22 mouse cellular contexts compared by ENCODE assay signal in the genomic region with DNA sequence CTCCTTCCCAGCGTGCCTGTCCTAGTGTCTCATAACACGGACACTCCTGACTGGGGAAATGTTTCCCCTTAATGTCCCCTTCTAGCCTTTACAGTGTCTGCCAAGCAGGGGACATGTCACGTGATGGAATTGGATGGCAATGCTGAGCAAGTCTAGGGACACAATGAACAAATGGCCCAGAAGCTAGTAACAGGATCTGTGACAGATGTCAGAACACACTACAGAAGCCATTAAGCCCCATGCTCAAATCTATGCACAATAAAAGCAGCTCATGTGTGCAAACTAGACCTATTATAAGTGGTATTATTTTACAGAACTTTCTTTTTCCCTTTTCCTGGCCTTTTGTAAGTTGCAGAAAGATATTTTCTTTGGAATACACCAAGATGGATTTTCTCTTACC.
DNase-seq lines count a peak whose midpoint lies in the region; ATAC-seq and TF ChIP-seq lines count a peak whose summit lies in the region.
"Had no signal": no experiment of that assay in that cellular context is flagged by ENCODE, and none has a peak within 500 bp of the region (broad histone marks: within the 10 kb centered on the region; RNA-seq: fewer than 3 reads in every experiment).

No protein-coding gene starts in this region.

- TF ChIP-seq CTCF in kidney, postnatal 0 days (IDR thresholded peaks at IDR 0.05; ENCODE audit: low read depth), result no peak
- no peak for TF ChIP-seq CTCF in kidney, adult 2 months (conservative IDR thresholded peaks at IDR 0.05; ENCODE audit: insufficient read depth, insufficient read length, low read depth, low read length)

- peak; percentile 42 for DNase-seq in embryonic facial prominence, embryonic 14.5 days (ENCODE audit: low spot score)
- DNase-seq in embryonic facial prominence, embryonic 10.5 days (ENCODE audit: low spot score), result no peak
- peak; percentile 19 for DNase-seq in kidney, postnatal 0 days (ENCODE audit: low spot score)
- DNase-seq in kidney, adult 2 months, result no peak
- no peak for DNase-seq in neural tube, embryonic 10.5 days (ENCODE audit: extremely low spot score, low spot score)
- no peak for DNase-seq in midbrain, embryonic 11.5 days (ENCODE audit: low spot score, missing footprints)
- DNase-seq: adrenal gland, postnatal 36 days; B cell, adult 2 months; cerebellum, adult 2 months; cerebellum, postnatal 10 days; gastrocnemius, postnatal 10 days; heart, adult 18-20 months; heart, postnatal 10 days; heart, postnatal 4 days had no signal

- no peaks in the 10 kb centered on the region for H3K27me3 ChIP-seq in embryonic facial prominence, embryonic 14.5 days (replicated peaks; ENCODE audit: control insufficient read depth, insufficient read depth, low read length)
- H3K27me3 ChIP-seq in embryonic facial prominence, embryonic 10.5 days (replicated peaks; ENCODE audit: low read depth, poor library complexity, severe bottlenecking), result no peaks in the 10 kb centered on the region
- H3K27me3 ChIP-seq in kidney, postnatal 0 days (ENCODE audit: insufficient read depth, low read length), result no peaks in the 10 kb centered on the region
- no peaks in the 10 kb centered on the region for H3K27me3 ChIP-seq in kidney, adult 2 months (replicated peaks; ENCODE audit: control insufficient read depth, insufficient read depth, low read length)
- H3K27me3 ChIP-seq in neural tube, embryonic 12.5 days (replicated peaks), result no peaks in the 10 kb centered on the region
- H3K27me3 ChIP-seq in neural tube, embryonic 14.5 days (ENCODE audit: control insufficient read depth, insufficient read depth, low read length), result no peaks in the 10 kb centered on the region
- no peaks in the 10 kb centered on the region for H3K27me3 ChIP-seq in midbrain, embryonic 11.5 days (ENCODE audit: control insufficient read depth, insufficient read depth, low read length)
- H3K27me3 ChIP-seq: forebrain, embryonic 12.5 days; hindbrain, embryonic 12.5 days; Patski had no signal

- TF ChIP-seq POLR2A in kidney, adult 2 months (IDR thresholded peaks at IDR 0.05; ENCODE audit: low read depth, low read length), result no peak

- ATAC-seq in embryonic facial prominence, embryonic 14.5 days (ENCODE audit: low read depth), result peak; percentile 77; the same call in 1 of the 2 replicates
- ATAC-seq in kidney, postnatal 0 days (replicated peaks; ENCODE audit: low FRiP score, low read depth), result no peak
- peak; percentile 21; the same call in 1 of the 2 replicates for ATAC-seq in neural tube, embryonic 12.5 days (ENCODE audit: low FRiP score, low read depth)
- ATAC-seq in neural tube, embryonic 14.5 days (ENCODE audit: low read depth), result peak; percentile 59; the same call in 1 of the 2 replicates
- no peak for ATAC-seq in midbrain, embryonic 11.5 days (ENCODE audit: low FRiP score)
- ATAC-seq: activated CD4-positive, CD25-positive, alpha-beta regulatory T cell, adult 4 months; forebrain, embryonic 16.5 days had no signal

- H3K9ac ChIP-seq in embryonic facial prominence, embryonic 14.5 days (ENCODE audit: low read depth, low read length), result no peak overlapping the region
- H3K9ac ChIP-seq in kidney, postnatal 0 days (ENCODE audit: low read depth, low read length), result no peak overlapping the region
- no peak overlapping the region for H3K9ac ChIP-seq in neural tube, embryonic 12.5 days
- no peak overlapping the region for H3K9ac ChIP-seq in neural tube, embryonic 14.5 days (replicated peaks; ENCODE audit: low read depth, low read length)
- no peak overlapping the region for H3K9ac ChIP-seq in midbrain, embryonic 11.5 days (ENCODE audit: low read length)
- H3K9ac ChIP-seq: forebrain, embryonic 12.5 days; hindbrain, embryonic 12.5 days had no signal

- no peak overlapping the region for H3K27ac ChIP-seq in embryonic facial prominence, embryonic 14.5 days (replicated peaks; ENCODE audit: low read depth, low read length)
- no peak overlapping the region for H3K27ac ChIP-seq in embryonic facial prominence, embryonic 10.5 days (replicated peaks)
- no peak overlapping the region for H3K27ac ChIP-seq in kidney, postnatal 0 days
- H3K27ac ChIP-seq in kidney, adult 2 months (ENCODE audit: insufficient read depth, low read depth, low read length), result no peak overlapping the region
- H3K27ac ChIP-seq in neural tube, embryonic 12.5 days, result no peak overlapping the region
- H3K27ac ChIP-seq in neural tube, embryonic 14.5 days (ENCODE audit: low read depth, low read length), result no peak overlapping the region
- no peak overlapping the region for H3K27ac ChIP-seq in midbrain, embryonic 11.5 days (ENCODE audit: low read depth, low read length)
- H3K27ac ChIP-seq: forebrain, embryonic 12.5 days; heart, embryonic 10.5 days; hindbrain, embryonic 12.5 days had no signal

- H3K4me3 ChIP-seq in embryonic facial prominence, embryonic 14.5 days (ENCODE audit: low read depth, low read length), result no peak overlapping the region
- no peak overlapping the region for H3K4me3 ChIP-seq in embryonic facial prominence, embryonic 10.5 days
- H3K4me3 ChIP-seq in kidney, postnatal 0 days (replicated peaks; ENCODE audit: low read depth, low read length), result no peak overlapping the region
- no peak overlapping the region for H3K4me3 ChIP-seq in kidney, adult 2 months (ENCODE audit: insufficient read depth, low read depth, low read length)
- H3K4me3 ChIP-seq in neural tube, embryonic 12.5 days, result no peak overlapping the region
- H3K4me3 ChIP-seq in neural tube, embryonic 14.5 days (ENCODE audit: low read depth, low read length), result no peak overlapping the region
- H3K4me3 ChIP-seq in midbrain, embryonic 11.5 days (ENCODE audit: low read depth, low read length), result no peak overlapping the region
- H3K4me3 ChIP-seq: forebrain, embryonic 12.5 days; heart, embryonic 10.5 days; hindbrain, embryonic 12.5 days had no signal

- no peaks in the 10 kb centered on the region for H3K9me3 ChIP-seq in embryonic facial prominence, embryonic 14.5 days (ENCODE audit: control insufficient read depth, low read length)
- H3K9me3 ChIP-seq in embryonic facial prominence, embryonic 10.5 days, result no peaks in the 10 kb centered on the region
- no peaks in the 10 kb centered on the region for H3K9me3 ChIP-seq in kidney, postnatal 0 days (replicated peaks; ENCODE audit: low read length)
- no peaks in the 10 kb centered on the region for H3K9me3 ChIP-seq in neural tube, embryonic 12.5 days
- no peaks in the 10 kb centered on the region for H3K9me3 ChIP-seq in neural tube, embryonic 14.5 days (ENCODE audit: control insufficient read depth, low read length)
- H3K9me3 ChIP-seq in midbrain, embryonic 11.5 days (ENCODE audit: control insufficient read depth, low read length), result no peaks in the 10 kb centered on the region
- H3K9me3 ChIP-seq: forebrain, embryonic 12.5 days; heart, embryonic 10.5 days; hindbrain, embryonic 12.5 days had no signal

- 76% methylated on average over 3 of the region's 3 CpGs for WGBS in embryonic facial prominence, embryonic 14.5 days
- 87% methylated on average over 3 of the region's 3 CpGs for WGBS in embryonic facial prominence, embryonic 10.5 days
- 59% methylated on average over 3 of the region's 3 CpGs for WGBS in kidney, postnatal 0 days
- WGBS in kidney, adult 2 months, result 55% methylated on average over 3 of the region's 3 CpGs
- 76% methylated on average over 3 of the region's 3 CpGs for WGBS in neural tube, embryonic 12.5 days
- 60% methylated on average over 3 of the region's 3 CpGs for WGBS in neural tube, embryonic 14.5 days
- 83% methylated on average over 3 of the region's 3 CpGs for WGBS in midbrain, embryonic 11.5 days

- no peaks in the 10 kb centered on the region for H3K36me3 ChIP-seq in embryonic facial prominence, embryonic 14.5 days (ENCODE audit: control insufficient read depth, insufficient read depth, low read length)
- H3K36me3 ChIP-seq in embryonic facial prominence, embryonic 10.5 days (replicated peaks), result no peaks in the 10 kb centered on the region
- no peaks in the 10 kb centered on the region for H3K36me3 ChIP-seq in kidney, postnatal 0 days (ENCODE audit: insufficient read depth, low read length)
- no peaks in the 10 kb centered on the region for H3K36me3 ChIP-seq in kidney, adult 2 months (ENCODE audit: control insufficient read depth, insufficient read depth, low read length)
- H3K36me3 ChIP-seq in neural tube, embryonic 12.5 days, result no peaks in the 10 kb centered on the region
- no peaks in the 10 kb centered on the region for H3K36me3 ChIP-seq in neural tube, embryonic 14.5 days (ENCODE audit: control insufficient read depth, insufficient read depth, low read length)
- no peaks in the 10 kb centered on the region for H3K36me3 ChIP-seq in midbrain, embryonic 11.5 days (ENCODE audit: control insufficient read depth, insufficient read depth, low read length)
- H3K36me3 ChIP-seq: forebrain, embryonic 12.5 days; heart, embryonic 10.5 days; hindbrain, embryonic 12.5 days had no signal

- H3K4me2 ChIP-seq in embryonic facial prominence, embryonic 14.5 days (ENCODE audit: low read depth, low read length), result no peak overlapping the region
- H3K4me2 ChIP-seq in kidney, postnatal 0 days (ENCODE audit: low read length), result no peak overlapping the region
- H3K4me2 ChIP-seq in neural tube, embryonic 12.5 days (replicated peaks), result no peak overlapping the region
- no peak overlapping the region for H3K4me2 ChIP-seq in neural tube, embryonic 14.5 days (ENCODE audit: low read depth, low read length)
- no peak overlapping the region for H3K4me2 ChIP-seq in midbrain, embryonic 11.5 days
- H3K4me2 ChIP-seq: forebrain, embryonic 12.5 days; hindbrain, embryonic 12.5 days had no signal

- H3K4me1 ChIP-seq in embryonic facial prominence, embryonic 14.5 days (ENCODE audit: control insufficient read depth, insufficient read depth, low read length), result no peaks in the 10 kb centered on the region
- peaks cover 13% of the 10 kb centered on the region for H3K4me1 ChIP-seq in embryonic facial prominence, embryonic 10.5 days
- no peaks in the 10 kb centered on the region for H3K4me1 ChIP-seq in kidney, postnatal 0 days (replicated peaks; ENCODE audit: insufficient read depth, low read length)
- no peaks in the 10 kb centered on the region; the same call in 1 of the 2 replicates for H3K4me1 ChIP-seq in kidney, adult 2 months (ENCODE audit: control insufficient read depth, insufficient read depth, low read length)
- no peaks in the 10 kb centered on the region for H3K4me1 ChIP-seq in neural tube, embryonic 12.5 days
- H3K4me1 ChIP-seq in neural tube, embryonic 14.5 days (ENCODE audit: control insufficient read depth, insufficient read depth, low read length), result 0 out of 2 replicates have a peak, but pooled peaks cover 4% of the 10 kb centered on the region
- no peaks in the 10 kb centered on the region for H3K4me1 ChIP-seq in midbrain, embryonic 11.5 days (ENCODE audit: control insufficient read depth, insufficient read depth, low read length)
- H3K4me1 ChIP-seq: forebrain, embryonic 12.5 days; heart, embryonic 10.5 days; hindbrain, embryonic 12.5 days had no signal

Comparison
In these comparisons a context has a peak if more than half of its experiments do, and no peak if none do; other contexts are left out.
1. DNase-seq: peak in embryonic facial prominence, embryonic 14.5 days (single experiment) and kidney, postnatal 0 days (single experiment); none in embryonic facial prominence, embryonic 10.5 days (single experiment), kidney, adult 2 months (single experiment), neural tube, embryonic 10.5 days (single experiment) and midbrain, embryonic 11.5 days (single experiment).
2. ATAC-seq: peak in embryonic facial prominence, embryonic 14.5 days (single experiment), neural tube, embryonic 12.5 days (single experiment) and neural tube, embryonic 14.5 days (single experiment); none in kidney, postnatal 0 days (single experiment) and midbrain, embryonic 11.5 days (single experiment).